Mouse (Mus musculus) liver, adult 2 months (tissue): Measurements from ENCODE around the gene Fut7. TPM values are rescaled to one million over a fixed set of nuclear protein-coding genes. Genes with fewer than 3 reads are reported as not detected.
"Not testable (repeated sequence)": the region's sequence is repeated elsewhere in the genome, so short reads cannot be mapped to it uniquely, and the experiment has no call there.

Experiments
- DNase-seq: peaks from one replicate; pipeline ENCODE4 v3.0.0-alpha.2; 2011; ENCODE audit warnings: low read depth, low spot score; ENCODE audit errors: extremely low read depth
- H3K27ac ChIP-seq: fragments of 200-500 bp; replicated peaks from 2 replicates; pipeline ENCODE4 v1.5.1; 2012; ENCODE audit warnings: low read depth, mild to moderate bottlenecking, control low read depth, inconsistent platforms, low read length; ENCODE audit not compliant: insufficient read depth
- H3K27me3 ChIP-seq: fragments of 200-500 bp; 2 replicates; pipeline ENCODE4 v1.6.1; 2012; ENCODE audit warnings: mild to moderate bottlenecking, moderate library complexity, low read length, inconsistent platforms; ENCODE audit not compliant: control insufficient read depth, insufficient read depth
- H3K36me3 ChIP-seq: fragments of 200-500 bp; 2 replicates; pipeline ENCODE4 v1.6.1; 2012; ENCODE audit warnings: low read length, inconsistent platforms; ENCODE audit not compliant: control insufficient read depth, insufficient read depth
- H3K4me1 ChIP-seq: fragments of 200-500 bp; 2 replicates; pipeline ENCODE4 v1.6.1; 2011; ENCODE audit warnings: low read length; ENCODE audit not compliant: control insufficient read depth, insufficient read depth
- H3K4me3 ChIP-seq: fragments of 200-500 bp; 2 replicates; pipeline ENCODE4 v1.5.1; 2011; ENCODE audit warnings: low read depth, mild to moderate bottlenecking, control low read depth, low read length, moderate library complexity; ENCODE audit not compliant: insufficient read depth
- H3K79me2 ChIP-seq: fragments of 200-500 bp; 2 replicates; pipeline ENCODE4 v1.6.1; 2012; ENCODE audit warnings: inconsistent platforms, mild to moderate bottlenecking, low read length, moderate library complexity; ENCODE audit not compliant: control insufficient read depth, insufficient read depth
- H3K9ac ChIP-seq: fragments of 200-500 bp; 2 replicates; pipeline ENCODE4 v1.6.1; 2012; ENCODE audit warnings: low read depth, mild to moderate bottlenecking, control low read depth, inconsistent platforms, low read length
- CTCF ChIP-seq: fragments of 200-500 bp; IDR thresholded peaks from 2 replicates; pipeline ENCODE4 v1.5.1; 2011; ENCODE audit warnings: low read depth, low read length, control low read depth
- POLR2A ChIP-seq: fragments of 200-500 bp; IDR thresholded peaks from 2 replicates; pipeline ENCODE4 v1.6.1; 2011; ENCODE audit warnings: low read length, control low read depth; ENCODE audit not compliant: insufficient read depth; ENCODE audit errors: extremely low read depth
- WGBS: fragments of 180-500 bp; shearing (Covaris S2); methylation state at CpG from one replicate; pipeline ENCODE4 v1.1.7; 2018; 5-methylcytosine and 5-hydroxymethylcytosine counted together
- polyA plus RNA-seq: library from polyadenylated mRNA; depleted of rRNA; stranded (reverse); fragments of >200 nt; gene quantifications from 2 replicates; pipeline ENCODE4 v1.2.3, GENCODE M21; 2012
- total RNA-seq: library from RNA; depleted of rRNA; stranded (reverse); fragments of >200 nt; gene quantifications from 2 replicates; pipeline ENCODE4 v1.2.3, GENCODE M21; 2014

Gene Fut7
- total and polyA plus RNA-seq, 2 experiments: 0.21 TPM; not detected in 1

GRCm38 (mm10) chr2:25408908-25409307 lies 14.2 kb upstream of the Fut7 start:
- H3K4me3 ChIP-seq: no peak overlapping the region
- DNase-seq: no peak
- no peaks in the 10 kb centered on the region for H3K79me2 ChIP-seq
- no peaks in the 10 kb centered on the region for H3K36me3 ChIP-seq
- WGBS: 89% methylated on average over 10 of the region's 10 CpGs
- H3K27ac ChIP-seq: no peak overlapping the region
- H3K4me1 ChIP-seq: no peaks in the 10 kb centered on the region
- TF ChIP-seq POLR2A (no peak), CTCF (no peak)
- H3K27me3 ChIP-seq: no peaks in the 10 kb centered on the region
- H3K9ac ChIP-seq: no peak overlapping the region

GRCm38 (mm10) chr2:25413436-25413835 lies 9.6 kb upstream of the Fut7 start:
- not testable (repeated sequence) for H3K27me3 ChIP-seq, H3K9ac ChIP-seq, H3K4me3 ChIP-seq, DNase-seq, H3K4me1 ChIP-seq, H3K79me2 ChIP-seq, H3K27ac ChIP-seq, H3K36me3 ChIP-seq

GRCm38 (mm10) chr2:25417426-25417825 lies 5.6 kb upstream of the Fut7 start:
- Histone ChIP-seq H3K27me3 (no peaks in the 10 kb centered on the region), H3K27ac (no peak overlapping the region), H3K9ac (no peak overlapping the region), H3K4me3 (no peak overlapping the region), H3K79me2 (no peaks in the 10 kb centered on the region), H3K36me3 (no peaks in the 10 kb centered on the region), H3K4me1 (no peaks in the 10 kb centered on the region)
- TF ChIP-seq CTCF (no peak), POLR2A (no peak)
- no peak for DNase-seq
- WGBS: 56% methylated on average over 3 of the region's 3 CpGs

- peak; percentile 71 for TF ChIP-seq CTCF
- TF ChIP-seq POLR2A: no peak
- no peaks in the 10 kb centered on the region for H3K36me3 ChIP-seq
- no peak overlapping the region for H3K4me3 ChIP-seq
- H3K4me1 ChIP-seq: no peaks in the 10 kb centered on the region
- no peaks in the 10 kb centered on the region for H3K27me3 ChIP-seq
- WGBS: 27% methylated on average over 3 of the region's 3 CpGs
- DNase-seq: peak; percentile 49
- no peaks in the 10 kb centered on the region for H3K79me2 ChIP-seq
- H3K9ac ChIP-seq: no peak overlapping the region
- H3K27ac ChIP-seq: no peak overlapping the region
Measured at GRCm38 (mm10) chr2:25421896-25422295, 1.2 kb upstream of the Fut7 start.

GRCm38 (mm10) chr2:25423626-25424025 lies 559 bp downstream of the Fut7 start:
- no peaks in the 10 kb centered on the region for H3K4me1 ChIP-seq
- no peak overlapping the region for H3K9ac ChIP-seq
- no peaks in the 10 kb centered on the region for H3K36me3 ChIP-seq
- DNase-seq: no peak
- H3K27me3 ChIP-seq: no peaks in the 10 kb centered on the region
- H3K4me3 ChIP-seq: no peak overlapping the region
- TF ChIP-seq POLR2A (no peak), CTCF (no peak)
- no peak overlapping the region for H3K27ac ChIP-seq
- H3K79me2 ChIP-seq: no peaks in the 10 kb centered on the region
- 78% methylated on average over 1 of the region's 1 CpGs for WGBS

- Histone ChIP-seq H3K27ac (no peak overlapping the region), H3K4me1 (peaks cover 3% of the 10 kb centered on the region; the same call in 1 of the 2 replicates), H3K4me3 (no peak overlapping the region), H3K79me2 (peaks cover 3% of the 10 kb centered on the region; the same call in 1 of the 2 replicates), H3K36me3 (no peaks in the 10 kb centered on the region), H3K9ac (no peak overlapping the region), H3K27me3 (no peaks in the 10 kb centered on the region)
- no peak for TF ChIP-seq CTCF
- no peak for TF ChIP-seq POLR2A
- WGBS: 66% methylated on average over 27 of the region's 27 CpGs
- DNase-seq: no peak
Measured at GRCm38 (mm10) chr2:25425481-25425880, 2.4 kb downstream of the Fut7 start.
